Mouse (Mus musculus) left cerebral cortex, postnatal 10 days (tissue): ENCODE results near the gene Tnrc6a. TPM values are rescaled to one million over a fixed set of nuclear protein-coding genes. Genes with fewer than 3 reads are reported as not detected.
"Not testable (repeated sequence)": the region's sequence is repeated elsewhere in the genome, so short reads cannot be mapped to it uniquely, and the experiment has no call there.

Experiments
- DNase-seq, 2 experiments: peaks; one replicate each; pipeline ENCODE4 v3.0.0; 2021 to 2022; ENCODE audit warnings: low spot score in 2 of 2, mixed read lengths in 1 of 2; ENCODE audit errors: extremely low spot score in 1 of 2
- intact Hi-C: fragments of 180-260 bp; cut with DNase I; formaldehyde crosslinking; loops from one replicate; pipeline ENCODE4 v1.15.1; 2025
- total RNA-seq, 2 experiments: library from RNA; stranded (reverse); gene quantifications; 2 replicates each; pipeline ENCODE4 v1.2.3; 2021

Tnrc6a gene
- 10 to 100 TPM; 57.9 to 59.4 TPM for total RNA-seq

DNA sequence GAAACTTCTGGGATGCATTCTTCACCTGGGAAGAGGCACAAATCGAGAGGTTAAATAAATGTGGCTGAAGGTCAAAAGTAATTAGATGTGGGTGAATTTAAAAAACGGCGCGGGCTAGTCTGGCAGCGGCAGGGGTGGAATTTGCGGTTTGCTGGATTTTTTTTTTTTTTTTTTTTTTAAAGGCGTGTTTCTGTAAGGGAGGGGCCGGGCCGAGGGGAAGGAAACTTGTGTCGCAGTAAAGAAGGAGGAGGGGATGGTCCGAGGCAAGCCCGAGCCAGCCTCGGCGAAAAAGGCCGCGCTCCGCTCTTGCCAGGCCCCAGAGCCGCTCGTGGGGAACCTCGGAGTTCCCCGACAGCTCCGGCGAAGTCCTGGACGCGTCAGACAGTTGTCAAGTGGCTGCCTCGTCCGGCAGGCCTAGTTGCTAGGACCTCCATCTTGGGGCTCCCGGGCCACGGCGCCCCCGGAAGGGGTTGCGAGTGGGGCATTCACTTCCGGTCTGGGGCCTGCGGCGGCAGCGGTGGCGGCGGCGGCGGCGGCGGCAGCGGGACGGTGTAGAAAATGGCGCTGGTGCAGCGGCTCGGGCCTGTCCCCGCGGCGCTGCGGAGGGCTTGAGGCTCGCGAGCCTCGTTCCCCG is at the start of gene Tnrc6a:
Gene Tnrc6a, plus strand, starts transcription at position 221 of the 634 bp plus-strand sequence.
- DNase-seq, result peak; percentile 85 to 95
- intact Hi-C loops, result no loop called here

- DNase-seq, result no peak
- intact Hi-C loops, result no loop called here
Observed at GRCm38 (mm10) chr7:123082236-123082635, 41.4 kb upstream of the Tnrc6a start.

DNA sequence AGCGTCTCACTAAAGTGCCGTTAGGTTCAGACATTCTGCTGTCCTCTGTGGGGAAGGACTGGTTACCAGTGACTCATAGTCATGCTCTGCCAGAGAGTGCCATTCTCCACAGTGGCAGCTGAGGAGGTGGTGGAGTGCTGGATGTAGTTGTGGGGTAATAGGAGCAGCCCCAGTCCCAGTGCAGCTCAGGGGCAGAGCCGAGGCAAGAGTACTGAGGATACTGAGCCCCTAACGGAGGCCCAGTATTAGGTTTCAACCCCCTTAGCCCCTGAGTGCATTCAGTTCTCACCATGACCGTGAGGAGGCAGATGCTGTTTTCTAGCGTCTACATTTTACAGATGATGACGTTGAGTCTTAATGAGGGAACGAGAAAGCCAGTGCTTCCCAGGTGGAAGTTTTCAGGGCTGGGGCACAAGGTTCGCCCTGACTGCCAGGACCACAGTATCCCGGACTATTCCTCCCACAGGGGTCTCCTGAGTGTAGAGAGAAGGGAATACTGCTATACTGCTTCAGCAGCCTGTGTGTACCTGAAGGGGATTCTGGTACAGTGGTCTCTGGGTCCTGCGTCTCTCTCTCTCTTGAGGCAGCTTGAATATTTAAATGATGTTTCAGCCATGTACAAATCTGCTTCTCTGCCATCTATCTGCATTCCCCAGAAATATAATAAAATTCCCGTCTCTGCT is 40.1 kb upstream of the Tnrc6a start:
- intact Hi-C loops, result no loop called here
- DNase-seq, result no peak

- intact Hi-C loops, result no loop called here
- DNase-seq, result peak; percentile 77
Observed at GRCm38 (mm10) chr7:123084180-123084691, 39.4 kb upstream of the Tnrc6a start.

- intact Hi-C loops, result no loop called here
- DNase-seq, result peak in 1 of 2 experiments; percentile 39
Observed at GRCm38 (mm10) chr7:123084708-123085107, 39.0 kb upstream of the Tnrc6a start.

DNA sequence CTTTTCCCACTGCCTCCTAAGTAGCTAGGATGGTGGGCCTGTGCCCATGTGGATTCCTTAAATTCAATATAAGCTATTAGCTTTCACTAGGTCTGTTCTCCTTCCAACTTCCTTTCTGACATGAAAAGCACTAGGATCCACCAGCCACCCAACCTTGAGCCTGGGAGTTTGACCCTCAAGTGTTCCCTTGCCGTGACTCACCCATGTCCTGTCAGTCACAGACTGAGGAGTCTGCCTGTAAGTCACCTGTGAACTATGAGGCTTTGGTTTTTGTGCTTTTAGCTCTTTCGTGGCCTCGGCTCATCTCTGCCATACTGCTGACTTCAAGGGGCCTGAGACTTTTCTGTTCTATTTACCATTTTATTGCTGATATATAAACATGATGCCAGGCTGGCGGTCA is 34.8 kb upstream of the Tnrc6a start:
- DNase-seq, result no peak
- intact Hi-C loops, result no loop called here

- peak in 1 of 2 experiments; percentile 49 for DNase-seq
- intact Hi-C loops, result no loop called here
Observed at GRCm38 (mm10) chr7:123096344-123097120, 27.2 kb upstream of the Tnrc6a start.

GRCm38 (mm10) chr7:123097891-123098750 is 25.6 kb upstream of the Tnrc6a start:
- intact Hi-C loops, result no loop called here
- peak; percentile 59 to 89 for DNase-seq

DNA sequence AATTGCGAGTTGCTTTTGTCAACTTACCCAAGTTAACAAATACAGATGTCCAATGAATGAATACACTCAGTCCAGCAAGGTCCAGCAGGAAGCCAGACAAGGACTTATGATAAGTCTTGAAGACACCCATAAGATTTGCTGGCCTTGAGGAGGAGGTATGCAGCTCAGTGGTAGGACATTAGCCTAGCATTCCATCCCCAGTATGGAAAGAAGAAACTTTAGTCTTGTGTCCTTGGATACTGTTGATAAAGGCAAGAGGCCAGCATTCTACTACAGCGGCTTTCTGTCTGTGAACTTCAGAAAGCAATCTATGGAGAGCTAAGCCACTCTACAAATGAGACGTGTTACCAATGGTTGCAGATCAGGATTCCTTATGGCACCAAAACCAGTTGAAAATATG is 22.4 kb upstream of the Tnrc6a start:
- DNase-seq, result no peak
- intact Hi-C loops, result no loop called here

GRCm38 (mm10) chr7:123105381-123105780 is 18.3 kb upstream of the Tnrc6a start:
- intact Hi-C loops, DNase-seq: not testable (repeated sequence)

DNA sequence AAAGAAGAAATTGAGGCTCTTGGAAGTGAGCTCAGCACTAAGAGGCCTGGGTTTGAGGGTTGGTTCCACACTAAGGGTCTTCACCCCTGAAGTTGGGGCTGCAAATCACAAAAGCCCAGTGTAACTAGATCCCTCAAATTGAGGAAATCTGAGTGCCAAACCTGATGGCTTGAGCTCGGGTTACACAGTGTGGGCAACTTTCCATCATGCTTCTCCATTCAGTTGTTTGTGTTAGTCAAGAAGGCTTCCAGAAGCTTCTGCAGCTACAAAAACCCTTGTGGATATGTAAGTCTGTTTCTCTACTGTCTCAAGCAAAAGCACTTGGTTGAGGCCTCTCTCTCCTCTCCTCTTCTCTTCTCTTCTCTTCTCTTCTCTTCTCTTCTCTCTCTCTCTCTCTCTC is 17.8 kb upstream of the Tnrc6a start:
- intact Hi-C loops, result no loop called here

DNA sequence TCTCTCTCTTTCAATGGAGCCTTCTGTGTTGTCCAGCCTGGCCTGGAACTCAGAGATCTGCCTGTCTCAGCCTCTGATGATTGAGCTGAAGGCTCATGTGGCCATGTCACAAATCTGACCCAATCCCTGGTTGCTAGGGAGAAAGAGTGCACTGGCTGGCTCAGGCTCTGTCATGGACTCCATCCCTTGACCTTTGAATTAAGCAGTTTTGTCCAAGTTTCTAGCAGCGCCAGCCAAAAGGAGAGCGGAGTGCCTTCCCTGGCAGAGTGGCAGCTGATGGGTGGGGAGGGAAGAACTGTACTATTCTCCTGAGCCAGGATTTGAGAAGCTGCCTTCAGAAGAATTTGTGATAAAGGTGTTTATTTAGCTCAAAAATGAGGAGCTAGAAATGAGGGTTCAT is 17.4 kb upstream of the Tnrc6a start:
- intact Hi-C loops, result no loop called here
- no peak for DNase-seq

More for the DNA sequence above, 17.8 kb upstream of the Tnrc6a start:
- no peak for DNase-seq

GRCm38 (mm10) chr7:123108058-123109055 is 15.3 kb upstream of the Tnrc6a start:
- intact Hi-C loops, result no loop called here
- no peak for DNase-seq

GRCm38 (mm10) chr7:123109361-123110000 is 14.2 kb upstream of the Tnrc6a start:
- intact Hi-C loops, result no loop called here
- no peak for DNase-seq

GRCm38 (mm10) chr7:123110135-123110534 is 13.6 kb upstream of the Tnrc6a start:
- intact Hi-C loops, result no loop called here
- no peak for DNase-seq

DNA sequence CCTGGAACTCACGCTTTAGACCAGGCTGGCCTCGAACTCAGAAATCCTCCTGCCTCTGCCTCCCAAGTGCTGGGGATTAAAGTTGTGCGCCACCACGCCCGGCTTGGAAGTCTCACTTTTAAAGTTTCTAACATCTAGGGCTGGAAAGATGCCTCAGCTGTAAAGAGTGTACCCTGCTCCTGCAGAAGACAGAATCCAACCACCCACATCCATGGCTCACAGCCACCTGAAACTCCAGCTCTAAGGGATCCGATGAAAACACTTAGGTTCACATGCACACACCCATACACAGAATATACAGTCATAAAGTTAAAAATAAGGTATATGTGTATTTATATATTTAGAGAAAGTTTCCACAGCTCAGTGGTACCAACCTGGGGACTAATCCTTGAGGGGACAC is 10.1 kb upstream of the Tnrc6a start:
- intact Hi-C loops, result no loop called here
- no peak for DNase-seq

GRCm38 (mm10) chr7:123116799-123117198 is 6.9 kb upstream of the Tnrc6a start:
- DNase-seq, result no peak
- intact Hi-C loops, result no loop called here
